Mouse (Mus musculus): ENCODE data around the gene Astn1.
A peak's percentile ranks its signal among the peaks of the same experiment; 100 is the strongest.

Gene Astn1

GRCm38 (mm10) chr1:158361964-158362291 is at the start of gene Astn1:
Gene Astn1 (plus strand): TSS chr1:158362273.
- no peak for DNase-seq

- DNase-seq: peak; percentile 22 to 55
These were observed 38.7 kb upstream of the Astn1 start for GRCm38 (mm10) chr1:158323325-158323724.

GRCm38 (mm10) chr1:158328126-158328525 is 33.9 kb upstream of the Astn1 start:
- DNase-seq: peak; percentile 72 to 77

- no peak for DNase-seq
These were observed 33.2 kb upstream of the Astn1 start for GRCm38 (mm10) chr1:158328839-158329238.

- peak; percentile 31 to 45 for DNase-seq
These were observed 18.8 kb upstream of the Astn1 start for GRCm38 (mm10) chr1:158343243-158343714.

GRCm38 (mm10) chr1:158353656-158354371 is 8.3 kb upstream of the Astn1 start:
- no peak for DNase-seq

- DNase-seq: peak in 1 of 2 experiments; percentile 66
These were observed 6.7 kb upstream of the Astn1 start for GRCm38 (mm10) chr1:158355177-158356050.

GRCm38 (mm10) chr1:158356051-158356461 is 6.0 kb upstream of the Astn1 start, which contains the start of gene Brinp2:
Gene Brinp2 (minus strand): TSS chr1:158356326.
- peak; percentile 95 to 96 for DNase-seq

- peak; percentile 73 to 77 for DNase-seq
These were observed 424 bp downstream of the Astn1 start for GRCm38 (mm10) chr1:158362292-158363101.

- DNase-seq: peak in 1 of 2 experiments; percentile 8
These were observed 2.4 kb downstream of the Astn1 start for GRCm38 (mm10) chr1:158364461-158364860.

- DNase-seq: no peak
These were observed 20.2 kb downstream of the Astn1 start for GRCm38 (mm10) chr1:158382277-158382676.

- DNase-seq: no peak
These were observed 21.1 kb downstream of the Astn1 start for GRCm38 (mm10) chr1:158383210-158383609.

GRCm38 (mm10) chr1:158385311-158385710 is 23.2 kb downstream of the Astn1 start:
- no peak for DNase-seq

GRCm38 (mm10) chr1:158386781-158387180 is 24.7 kb downstream of the Astn1 start:
- peak in 1 of 2 experiments; percentile 18 for DNase-seq

- DNase-seq: no peak
These were observed 26.9 kb downstream of the Astn1 start for GRCm38 (mm10) chr1:158388995-158389394.

GRCm38 (mm10) chr1:158390693-158391092 is 28.6 kb downstream of the Astn1 start:
- no peak for DNase-seq

- no peak for DNase-seq
These were observed 35.0 kb downstream of the Astn1 start for GRCm38 (mm10) chr1:158397058-158397457.

GRCm38 (mm10) chr1:158400898-158401297 is 38.8 kb downstream of the Astn1 start:
- DNase-seq: no peak

GRCm38 (mm10) chr1:158405899-158406769 is 44.1 kb downstream of the Astn1 start:
- DNase-seq: no peak

GRCm38 (mm10) chr1:158408124-158408523 is 46.1 kb downstream of the Astn1 start:
- DNase-seq: no peak

GRCm38 (mm10) chr1:158411146-158411545 is 49.1 kb downstream of the Astn1 start:
- DNase-seq: no peak

- DNase-seq: no peak
These were observed 52.1 kb downstream of the Astn1 start for GRCm38 (mm10) chr1:158414198-158414597.

All from cerebellum, postnatal 25 days (tissue).